ENCODE assay signal across 11 mouse cellular contexts in the genomic region with DNA sequence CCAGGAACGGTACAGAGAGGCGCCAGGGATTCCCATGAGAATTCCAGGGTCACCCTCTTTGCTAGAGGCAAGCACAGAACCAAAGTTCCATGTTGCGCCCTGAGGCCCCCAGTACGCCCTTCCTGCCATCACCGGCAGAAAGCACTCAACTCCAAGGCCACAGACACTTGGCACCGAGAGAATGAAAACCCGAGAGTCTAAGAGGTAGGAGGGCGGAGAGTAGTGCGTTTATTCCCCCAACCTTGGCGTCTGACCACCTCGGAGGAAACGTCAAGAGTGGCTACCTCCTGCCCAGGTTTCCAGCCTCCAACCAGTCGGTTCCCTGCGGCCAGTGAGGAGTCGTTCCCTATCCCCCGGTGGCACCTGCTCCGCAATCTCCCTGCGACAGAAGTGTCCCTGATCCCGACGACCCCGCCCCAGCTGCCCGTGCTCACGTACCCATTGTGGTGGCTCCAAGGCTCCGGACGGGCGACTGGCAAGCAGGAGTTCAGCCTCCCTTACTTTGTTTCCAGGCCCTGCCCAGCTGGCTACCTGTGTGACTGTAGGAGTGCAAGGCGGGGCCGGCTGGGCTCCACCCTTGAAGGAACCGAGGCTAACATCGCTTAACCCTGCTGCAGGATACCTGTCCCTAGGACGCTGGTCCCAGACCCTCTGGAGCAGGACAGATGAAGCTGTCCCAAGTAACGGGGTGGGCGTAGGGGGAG. TPM values are rescaled to one million over a fixed set of nuclear protein-coding genes. Genes with fewer than 3 reads are reported as not detected.
DNase-seq lines count a peak whose midpoint lies in the region; ATAC-seq and TF ChIP-seq lines count a peak whose summit lies in the region.
"Had no signal": no experiment of that assay in that cellular context is flagged by ENCODE, and none has a peak within 500 bp of the region (broad histone marks: within the 10 kb centered on the region; RNA-seq: fewer than 3 reads in every experiment).

A gene (minus strand): TSS at position 472 of the 704 bp plus-strand sequence.

- H3K4me3 ChIP-seq in heart, embryonic 14.5 days (ENCODE audit: control insufficient read depth in 1 of 2, insufficient read depth in 1 of 2, low read depth in 1 of 2, low read length in 2 of 2): peak within 1 kb of the TSS; percentile 2 to 26
- no peak within 1 kb of the TSS for H3K4me3 ChIP-seq in forebrain, embryonic 16.5 days (replicated peaks; ENCODE audit: low read length)
- no peak within 1 kb of the TSS for H3K4me3 ChIP-seq in liver, embryonic 14.5 days (ENCODE audit: insufficient read depth in 1 of 2, low read depth in 2 of 2, low read length in 2 of 2)
- 0 out of 2 replicates have a peak within 1 kb of the TSS, but pooled peaks have one; percentile 5 for H3K4me3 ChIP-seq in neural tube, embryonic 12.5 days

- no peak for TF ChIP-seq EP300 in liver, embryonic 14.5 days (IDR thresholded peaks at IDR 0.05; ENCODE audit: low read depth)

- no peak for ATAC-seq in heart, embryonic 14.5 days (ENCODE audit: insufficient number of reproducible peaks, insufficient read depth, low FRiP score, low read depth)
- ATAC-seq in forebrain, embryonic 16.5 days: no peak
- no peak for ATAC-seq in liver, embryonic 14.5 days (ENCODE audit: insufficient read depth)
- no peak for ATAC-seq in neural tube, embryonic 12.5 days (ENCODE audit: low FRiP score, low read depth)
- ATAC-seq in cerebellum, adult (ENCODE audit: insufficient number of reproducible peaks, low FRiP score, low TSS enrichment): no peak
- ATAC-seq: CD4-positive, CD25-positive, alpha-beta regulatory T cell, adult 4 months had no signal

- TF ChIP-seq CTCF in liver, embryonic 14.5 days (IDR thresholded peaks at IDR 0.05; ENCODE audit: low read depth): no peak

- no peak within 1 kb of the TSS for H3K27ac ChIP-seq in heart, embryonic 14.5 days (replicated peaks in 1 of 2; ENCODE audit: control insufficient read depth in 1 of 2, insufficient read depth in 1 of 2, low read depth in 2 of 2, low read length in 2 of 2)
- no peak within 1 kb of the TSS for H3K27ac ChIP-seq in forebrain, embryonic 16.5 days (ENCODE audit: low read length)
- no peak within 1 kb of the TSS for H3K27ac ChIP-seq in liver, embryonic 14.5 days
- H3K27ac ChIP-seq in neural tube, embryonic 12.5 days: no peak within 1 kb of the TSS

- intact Hi-C loops in heart, postnatal 36 days (cut with DNase I): no loop called here
- intact Hi-C loops in left cerebral cortex, postnatal 14 days (cut with DNase I): no loop called here
- intact Hi-C loops in gastrocnemius, postnatal 14 days (cut with DNase I; ENCODE audit: low total_unique reads): no loop called here

- peaks cover 3 to 5% of the 10 kb centered on the region in 2 experiments; a peak in 2 of 4 replicates for H3K4me1 ChIP-seq in heart, embryonic 14.5 days (ENCODE audit: control insufficient read depth in 2 of 2, insufficient read depth in 2 of 2, low read length in 2 of 2)
- H3K4me1 ChIP-seq in forebrain, embryonic 16.5 days (replicated peaks; ENCODE audit: control insufficient read depth, insufficient read depth, low read length): no peaks in the 10 kb centered on the region
- H3K4me1 ChIP-seq in liver, embryonic 14.5 days (replicated peaks; ENCODE audit: control insufficient read depth in 2 of 2, insufficient read depth in 2 of 2, low read length in 1 of 2): no peaks in the 10 kb centered on the region
- H3K4me1 ChIP-seq in neural tube, embryonic 12.5 days: peaks cover 6% of the 10 kb centered on the region; the same call in 1 of the 2 replicates

- no peaks in the 10 kb centered on the region for H3K36me3 ChIP-seq in heart, embryonic 14.5 days (ENCODE audit: control insufficient read depth, insufficient read depth, low read length)
- H3K36me3 ChIP-seq in forebrain, embryonic 16.5 days (ENCODE audit: control insufficient read depth, insufficient read depth): no peaks in the 10 kb centered on the region
- H3K36me3 ChIP-seq in liver, embryonic 14.5 days (replicated peaks; ENCODE audit: control insufficient read depth, insufficient read depth, low read depth): no peaks in the 10 kb centered on the region
- H3K36me3 ChIP-seq in neural tube, embryonic 12.5 days: no peaks in the 10 kb centered on the region

- no peak for DNase-seq in heart, postnatal 36 days
- DNase-seq in liver, embryonic 14.5 days (ENCODE audit: low read depth in 3 of 3, low spot score in 3 of 3): no peak
- DNase-seq in left cerebral cortex, postnatal 14 days (ENCODE audit: low spot score in 2 of 2): no peak
- no peak for DNase-seq in gastrocnemius, postnatal 14 days

- peaks cover 36% of the 10 kb centered on the region for H3K27me3 ChIP-seq in heart, embryonic 14.5 days (ENCODE audit: control insufficient read depth, insufficient read depth, low read length)
- H3K27me3 ChIP-seq in forebrain, embryonic 16.5 days (replicated peaks; ENCODE audit: control insufficient read depth, insufficient read depth, low read length): peaks cover 15% of the 10 kb centered on the region
- H3K27me3 ChIP-seq in liver, embryonic 14.5 days (ENCODE audit: control insufficient read depth, insufficient read depth, low read length): peaks cover 20% of the 10 kb centered on the region
- H3K27me3 ChIP-seq in neural tube, embryonic 12.5 days (replicated peaks): peaks cover 36% of the 10 kb centered on the region

- WGBS in heart, embryonic 14.5 days: 10% methylated on average over 33 of the region's 33 CpGs
- WGBS in forebrain, embryonic 16.5 days: 9% methylated on average over 33 of the region's 33 CpGs
- WGBS in liver, embryonic 14.5 days (ENCODE audit: insufficient replicate concordance): 9% methylated on average over 33 of the region's 33 CpGs
- 10% methylated on average over 33 of the region's 33 CpGs for WGBS in neural tube, embryonic 12.5 days

- no peaks in the 10 kb centered on the region for H3K9me3 ChIP-seq in heart, embryonic 14.5 days (ENCODE audit: control insufficient read depth, low read length)
- H3K9me3 ChIP-seq in forebrain, embryonic 16.5 days (ENCODE audit: control insufficient read depth, low read length): no peaks in the 10 kb centered on the region
- no peaks in the 10 kb centered on the region for H3K9me3 ChIP-seq in liver, embryonic 14.5 days (ENCODE audit: control insufficient read depth, low read length)
- H3K9me3 ChIP-seq in neural tube, embryonic 12.5 days: no peaks in the 10 kb centered on the region

- H3K4me2 ChIP-seq in heart, embryonic 14.5 days (ENCODE audit: low read length): peak within 1 kb of the TSS; percentile 66
- peak within 1 kb of the TSS; percentile 30; the same call in 1 of the 2 replicates for H3K4me2 ChIP-seq in forebrain, embryonic 16.5 days (ENCODE audit: low read length)
- peak within 1 kb of the TSS; percentile 38 for H3K4me2 ChIP-seq in liver, embryonic 14.5 days (ENCODE audit: low read depth)
- peak within 1 kb of the TSS; percentile 43 for H3K4me2 ChIP-seq in neural tube, embryonic 12.5 days (replicated peaks)

- peak within 1 kb of the TSS; percentile 39; the same call in 1 of the 2 replicates for H3K9ac ChIP-seq in heart, embryonic 14.5 days (ENCODE audit: low read length)
- H3K9ac ChIP-seq in forebrain, embryonic 16.5 days (replicated peaks; ENCODE audit: low read depth, low read length): no peak within 1 kb of the TSS
- H3K9ac ChIP-seq in liver, embryonic 14.5 days (replicated peaks): no peak within 1 kb of the TSS
- no peak within 1 kb of the TSS for H3K9ac ChIP-seq in neural tube, embryonic 12.5 days

RNA-seq across cellular contexts. Expression of the gene that starts here (rescaled TPM):
- 0.09 TPM in 1 of 2 replicates, not detected in the other for polyA plus RNA-seq in heart, embryonic 14.5 days (2014; fragmentation: Nextera tagmentation; extraction: Ambion mirVana)
- total RNA-seq in heart, postnatal 36 days (2021): not detected
- polyA plus RNA-seq in forebrain, embryonic 16.5 days (2015; fragmentation: Nextera tagmentation; extraction: Ambion mirVana): 0.17 TPM in 1 of 2 replicates, not detected in the other
- polyA plus RNA-seq in liver, embryonic 14.5 days (2012; rRNA removed): not detected in 2 replicates
- not detected in 2 replicates for polyA plus RNA-seq in liver, embryonic 14.5 days (2014; fragmentation: Nextera tagmentation; extraction: Ambion mirVana)
- polyA plus RNA-seq in neural tube, embryonic 12.5 days (2016; fragmentation: Nextera tagmentation; extraction: Ambion mirVana): not detected in 2 replicates
- total RNA-seq in left cerebral cortex, postnatal 14 days (2021): under 1 TPM; 0.11 TPM
- not detected for total RNA-seq in gastrocnemius, postnatal 14 days (2021)
- polyA plus RNA-seq: embryonic facial prominence, embryonic 11.5 days; neural tube, embryonic 14.5 days had no signal

Comparison
In these comparisons a context has a peak if more than half of its experiments do, and no peak if none do; other contexts are left out.
1. H3K4me3 ChIP-seq: peak in heart, embryonic 14.5 days (2 of 2) and neural tube, embryonic 12.5 days (single experiment); none in forebrain, embryonic 16.5 days (single experiment) and liver, embryonic 14.5 days (0 of 2).
2. Peak in every context shown above with its lines, with median percentiles within 50 percentile points of each other: H3K4me2 ChIP-seq.